Mouse (Mus musculus): ENCODE results near the gene Erbb4. TPM values are rescaled to one million over a fixed set of nuclear protein-coding genes. Genes with fewer than 3 reads are reported as not detected.
A peak's percentile ranks its signal among the peaks of the same experiment; 100 is the strongest.

Erbb4 gene
- total and polyA plus RNA-seq, 2 experiments = 0.50 to 2.9 TPM

DNA sequence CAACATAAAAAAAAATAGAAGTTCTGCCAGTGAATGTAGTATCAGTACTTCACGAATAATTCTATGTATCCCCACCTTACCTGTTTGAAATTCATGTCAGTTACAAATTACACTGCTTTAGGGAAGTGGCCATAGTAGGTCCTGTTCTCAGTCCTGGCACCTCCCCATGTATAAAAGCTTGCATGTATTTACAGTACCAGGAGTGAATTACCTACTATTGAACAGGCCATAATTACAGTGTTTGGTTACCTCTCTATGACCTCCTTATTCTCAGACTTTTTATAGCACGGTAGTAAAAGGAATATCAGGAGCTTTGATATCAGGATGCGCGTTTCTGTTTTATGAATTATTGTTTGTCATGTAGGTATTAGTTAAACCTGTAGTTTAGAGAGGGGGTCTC lies 564.9 kb downstream of the Erbb4 start:
- H3K9ac ChIP-seq (ENCODE audit: low read depth, low read length) = no peak overlapping the region
- DNase-seq (ENCODE audit: extremely low read depth, low read depth, low spot score) = no peak
- no peaks in the 10 kb centered on the region for H3K79me2 ChIP-seq (ENCODE audit: control insufficient read depth, insufficient read depth, low read length)
- H3K36me3 ChIP-seq (ENCODE audit: control insufficient read depth, insufficient read depth, low read length) = no peaks in the 10 kb centered on the region
- 93% methylated on average over 4 of the region's 4 CpGs for WGBS
- H3K4me3 ChIP-seq (ENCODE audit: insufficient read depth, low read depth, low read length) = no peak overlapping the region
- H3K4me1 ChIP-seq (ENCODE audit: control insufficient read depth, insufficient read depth, low read length) = no peaks in the 10 kb centered on the region
- no peaks in the 10 kb centered on the region for H3K27me3 ChIP-seq (ENCODE audit: control insufficient read depth, insufficient read depth, low read length)
- H3K27ac ChIP-seq (replicated peaks; ENCODE audit: insufficient read depth, low read depth, low read length) = no peak overlapping the region
- TF ChIP-seq CTCF (IDR thresholded peaks at IDR 0.05; ENCODE audit: low read depth, low read length) (no peak), POLR2A (IDR thresholded peaks at IDR 0.05; ENCODE audit: extremely low read depth, insufficient read depth, low read length) (no peak)

DNA sequence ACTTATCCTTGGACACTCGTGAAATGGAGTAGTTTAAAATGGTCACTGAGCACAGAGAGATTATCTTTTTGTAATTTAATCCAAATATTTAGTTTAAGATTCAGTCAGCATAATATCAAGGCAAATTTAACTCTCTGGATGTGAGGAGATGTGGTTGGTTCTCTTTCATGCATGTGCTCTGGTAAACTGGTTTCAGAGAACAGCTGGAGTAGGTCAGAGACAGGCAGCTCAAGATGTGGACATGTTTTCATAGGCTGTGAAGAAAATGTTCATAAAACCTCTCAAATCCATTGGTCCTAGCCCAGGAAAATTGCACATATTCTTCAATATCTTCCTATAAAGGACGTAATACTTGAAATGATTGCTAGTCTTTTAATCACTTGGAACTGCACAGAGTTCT lies 590.0 kb downstream of the Erbb4 start:
- Histone ChIP-seq H3K4me1 (ENCODE audit: control insufficient read depth, insufficient read depth, low read length) (no peaks in the 10 kb centered on the region), H3K79me2 (ENCODE audit: control insufficient read depth, insufficient read depth, low read length) (no peaks in the 10 kb centered on the region), H3K27ac (replicated peaks; ENCODE audit: insufficient read depth, low read depth, low read length) (no peak overlapping the region), H3K9ac (ENCODE audit: low read depth, low read length) (no peak overlapping the region), H3K4me3 (ENCODE audit: insufficient read depth, low read depth, low read length) (no peak overlapping the region), H3K36me3 (ENCODE audit: control insufficient read depth, insufficient read depth, low read length) (no peaks in the 10 kb centered on the region), H3K27me3 (ENCODE audit: control insufficient read depth, insufficient read depth, low read length) (no peaks in the 10 kb centered on the region)
- WGBS = 69% methylated on average over 2 of the region's 2 CpGs
- no peak for DNase-seq (ENCODE audit: extremely low read depth, low read depth, low spot score)
- no peak for TF ChIP-seq CTCF (IDR thresholded peaks at IDR 0.05; ENCODE audit: low read depth, low read length)

DNA sequence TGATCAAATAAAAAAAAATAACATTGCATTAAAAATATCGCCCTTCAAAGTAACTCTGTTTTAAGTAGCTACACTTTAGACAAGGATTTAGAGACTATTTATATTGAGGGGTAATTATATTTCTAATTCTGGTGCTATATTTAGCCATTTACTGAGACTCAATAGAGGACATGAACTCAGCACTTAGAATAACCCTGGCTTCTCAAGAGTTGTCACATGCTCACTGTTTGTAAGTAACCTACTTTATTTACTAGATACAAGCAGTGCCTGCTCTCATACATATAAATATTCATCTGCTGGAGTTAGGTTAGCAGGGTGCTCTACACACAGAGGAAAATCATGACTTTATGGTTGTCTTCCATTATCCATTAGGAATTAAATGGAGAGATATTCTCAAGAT lies 604.0 kb downstream of the Erbb4 start:
- Histone ChIP-seq H3K36me3 (ENCODE audit: control insufficient read depth, insufficient read depth, low read length) (no peaks in the 10 kb centered on the region), H3K4me1 (ENCODE audit: control insufficient read depth, insufficient read depth, low read length) (peaks cover 2% of the 10 kb centered on the region; the same call in 1 of the 2 replicates), H3K4me3 (ENCODE audit: insufficient read depth, low read depth, low read length) (no peak overlapping the region), H3K27ac (replicated peaks; ENCODE audit: insufficient read depth, low read depth, low read length) (no peak overlapping the region), H3K9ac (ENCODE audit: low read depth, low read length) (no peak overlapping the region), H3K27me3 (ENCODE audit: control insufficient read depth, insufficient read depth, low read length) (no peaks in the 10 kb centered on the region), H3K79me2 (ENCODE audit: control insufficient read depth, insufficient read depth, low read length) (no peaks in the 10 kb centered on the region)
- no peak for DNase-seq (ENCODE audit: extremely low read depth, low read depth, low spot score)
- TF ChIP-seq CTCF (IDR thresholded peaks at IDR 0.05; ENCODE audit: low read depth, low read length) = no peak
- TF ChIP-seq POLR2A (IDR thresholded peaks at IDR 0.05; ENCODE audit: extremely low read depth, insufficient read depth, low read length) = no peak
- 84% methylated on average over 1 of the region's 1 CpGs for WGBS

DNA sequence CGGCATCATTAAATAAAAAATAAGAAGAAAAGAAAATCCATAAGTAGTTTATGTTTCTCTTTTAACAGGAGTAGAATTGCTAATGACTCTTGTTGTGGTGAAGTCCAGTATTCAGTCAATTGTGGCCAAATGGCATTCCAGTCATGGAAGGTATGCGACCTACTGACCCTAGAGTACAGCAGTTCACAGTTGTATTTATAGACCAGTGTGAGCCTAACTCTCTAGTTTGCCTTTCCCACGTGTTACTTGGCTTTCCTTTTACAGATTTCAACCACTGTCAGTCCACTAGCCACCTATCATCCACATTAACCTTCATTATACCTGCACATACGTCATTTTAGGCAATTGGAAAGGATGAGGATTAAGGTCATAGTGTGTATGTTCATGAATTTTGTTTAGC lies 606.3 kb downstream of the Erbb4 start:
- no peak overlapping the region for H3K27ac ChIP-seq (replicated peaks; ENCODE audit: insufficient read depth, low read depth, low read length)
- no peak overlapping the region for H3K4me3 ChIP-seq (ENCODE audit: insufficient read depth, low read depth, low read length)
- no peaks in the 10 kb centered on the region for H3K36me3 ChIP-seq (ENCODE audit: control insufficient read depth, insufficient read depth, low read length)
- H3K9ac ChIP-seq (ENCODE audit: low read depth, low read length) = no peak overlapping the region
- WGBS = 44% methylated on average over 4 of the region's 4 CpGs
- peaks cover 2% of the 10 kb centered on the region; the same call in 1 of the 2 replicates for H3K4me1 ChIP-seq (ENCODE audit: control insufficient read depth, insufficient read depth, low read length)
- TF ChIP-seq CTCF (IDR thresholded peaks at IDR 0.05; ENCODE audit: low read depth, low read length) (no peak), POLR2A (IDR thresholded peaks at IDR 0.05; ENCODE audit: extremely low read depth, insufficient read depth, low read length) (no peak)
- no peaks in the 10 kb centered on the region for H3K79me2 ChIP-seq (ENCODE audit: control insufficient read depth, insufficient read depth, low read length)
- H3K27me3 ChIP-seq (ENCODE audit: control insufficient read depth, insufficient read depth, low read length) = no peaks in the 10 kb centered on the region
- peak; percentile 64 for DNase-seq (ENCODE audit: extremely low read depth, low read depth, low spot score)

DNA sequence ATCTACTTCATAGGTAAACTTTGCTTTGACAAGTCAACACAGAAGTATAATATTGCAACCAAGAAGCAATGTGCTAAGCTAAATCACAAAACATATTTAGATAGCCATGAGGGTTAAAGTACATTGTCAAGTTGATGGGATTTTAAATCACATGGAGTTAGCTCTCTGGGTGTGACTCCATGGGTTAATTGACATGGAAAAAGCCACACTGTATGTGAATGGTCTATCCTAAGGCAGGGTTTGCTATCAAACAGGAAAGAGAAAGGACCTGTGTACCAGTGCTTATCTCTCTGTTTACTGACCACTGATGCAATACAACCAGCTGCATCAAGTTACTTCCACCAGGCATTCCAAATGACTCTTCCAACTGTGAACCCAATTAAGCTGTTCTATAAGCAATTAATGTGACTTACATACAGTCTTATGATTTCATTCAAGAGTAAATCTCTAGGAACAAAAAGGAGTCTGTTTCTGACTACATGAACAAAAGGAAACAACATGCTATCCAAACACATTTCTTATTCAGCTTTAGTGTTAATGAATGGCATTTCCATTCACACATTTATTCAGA lies 641.4 kb downstream of the Erbb4 start:
- Histone ChIP-seq H3K9ac (ENCODE audit: low read depth, low read length) (no peak overlapping the region), H3K4me3 (ENCODE audit: insufficient read depth, low read depth, low read length) (no peak overlapping the region), H3K27me3 (ENCODE audit: control insufficient read depth, insufficient read depth, low read length) (no peaks in the 10 kb centered on the region), H3K36me3 (ENCODE audit: control insufficient read depth, insufficient read depth, low read length) (no peaks in the 10 kb centered on the region), H3K4me1 (ENCODE audit: control insufficient read depth, insufficient read depth, low read length) (no peaks in the 10 kb centered on the region), H3K79me2 (ENCODE audit: control insufficient read depth, insufficient read depth, low read length) (no peaks in the 10 kb centered on the region), H3K27ac (replicated peaks; ENCODE audit: insufficient read depth, low read depth, low read length) (no peak overlapping the region)
- no peak for TF ChIP-seq POLR2A (IDR thresholded peaks at IDR 0.05; ENCODE audit: extremely low read depth, insufficient read depth, low read length)
- TF ChIP-seq CTCF (IDR thresholded peaks at IDR 0.05; ENCODE audit: low read depth, low read length) = no peak
- peak; percentile 12 for DNase-seq (ENCODE audit: extremely low read depth, low read depth, low spot score)

DNA sequence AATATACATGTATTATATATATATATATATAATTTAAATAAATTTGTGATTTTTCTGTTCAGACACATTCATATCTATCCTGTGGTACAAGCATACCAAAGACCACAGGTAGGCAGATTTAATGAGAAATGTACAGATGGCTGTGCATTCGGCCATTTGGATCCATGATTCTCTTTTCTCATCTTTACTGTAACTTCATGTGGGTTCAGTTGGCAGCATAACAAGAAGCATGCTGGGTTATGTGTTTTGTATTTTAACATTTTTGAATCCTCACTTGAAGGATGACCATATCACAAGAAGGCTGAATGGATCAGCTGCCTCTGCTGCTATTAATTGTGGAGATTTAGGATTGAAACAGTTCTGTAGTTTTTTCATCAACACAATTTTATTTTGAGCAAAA lies 656.6 kb downstream of the Erbb4 start:
- 91% methylated on average over 1 of the region's 1 CpGs for WGBS

More for the DNA sequence above, 656.6 kb downstream of the Erbb4 start:
- no peaks in the 10 kb centered on the region for H3K4me1 ChIP-seq (ENCODE audit: control insufficient read depth, insufficient read depth, low read length)
- H3K27me3 ChIP-seq (ENCODE audit: control insufficient read depth, insufficient read depth, low read length) = no peaks in the 10 kb centered on the region
- no peaks in the 10 kb centered on the region for H3K79me2 ChIP-seq (ENCODE audit: control insufficient read depth, insufficient read depth, low read length)
- no peak for TF ChIP-seq POLR2A (IDR thresholded peaks at IDR 0.05; ENCODE audit: extremely low read depth, insufficient read depth, low read length)
- TF ChIP-seq CTCF (IDR thresholded peaks at IDR 0.05; ENCODE audit: low read depth, low read length) = no peak
- H3K27ac ChIP-seq (replicated peaks; ENCODE audit: insufficient read depth, low read depth, low read length) = no peak overlapping the region
- no peak overlapping the region for H3K4me3 ChIP-seq (ENCODE audit: insufficient read depth, low read depth, low read length)
- H3K36me3 ChIP-seq (ENCODE audit: control insufficient read depth, insufficient read depth, low read length) = no peaks in the 10 kb centered on the region
- no peak overlapping the region for H3K9ac ChIP-seq (ENCODE audit: low read depth, low read length)
- DNase-seq (ENCODE audit: extremely low read depth, low read depth, low spot score) = no peak

Measured in liver, adult 2 months (tissue).